Mouse (Mus musculus) heart, adult 2 months (tissue): ENCODE results near the gene Glipr1l3. TPM values are rescaled to one million over a fixed set of nuclear protein-coding genes. Genes with fewer than 3 reads are reported as not detected.
"Not testable (repeated sequence)": the region's sequence is repeated elsewhere in the genome, so short reads cannot be mapped to it uniquely, and the experiment has no call there.

Experiments used
- DNase-seq, 2 experiments: peaks; one replicate each; pipeline ENCODE4 v3.0.0; 2021
- H3K27ac ChIP-seq: fragments of 200-600 bp; 2 replicates; pipeline ENCODE4 v1.8.1; 2022
- H3K27me3 ChIP-seq: fragments of 200-500 bp; 2 replicates; pipeline ENCODE4 v1.6.1; 2012; ENCODE audit warnings: mild to moderate bottlenecking, low read length, inconsistent platforms, mixed read lengths; ENCODE audit not compliant: control insufficient read depth, insufficient read depth
- H3K36me3 ChIP-seq: fragments of 200-500 bp; 2 replicates; pipeline ENCODE4 v1.6.1; 2012; ENCODE audit warnings: low read length, inconsistent platforms; ENCODE audit not compliant: control insufficient read depth, insufficient read depth
- H3K4me1 ChIP-seq: fragments of 200-500 bp; 2 replicates; pipeline ENCODE4 v1.6.1; 2011; ENCODE audit warnings: low read length; ENCODE audit not compliant: control insufficient read depth, insufficient read depth
- H3K4me3 ChIP-seq: fragments of 200-600 bp; 2 replicates; pipeline ENCODE4 v1.8.1; 2022
- H3K79me2 ChIP-seq: fragments of 200-500 bp; replicated peaks from 2 replicates; pipeline ENCODE4 v1.6.1; 2012; ENCODE audit warnings: mild to moderate bottlenecking, inconsistent platforms, low read length, moderate library complexity, mixed read lengths; ENCODE audit not compliant: control insufficient read depth, insufficient read depth
- H3K9ac ChIP-seq: fragments of 200-500 bp; 2 replicates; pipeline ENCODE4 v1.6.1; 2012; ENCODE audit warnings: low read depth, mild to moderate bottlenecking, control low read depth, inconsistent platforms, low read length, mixed read lengths
- CTCF ChIP-seq: fragments of 200-600 bp; IDR thresholded peaks from 2 replicates; pipeline ENCODE4 v1.8.1; 2022; ENCODE audit warnings: antibody characterized with exemption, mild to moderate bottlenecking, moderate library complexity
- WGBS: fragments of 180-500 bp; shearing (Covaris S2); methylation state at CpG from one replicate; pipeline ENCODE4 v1.1.7; 2018; 5-methylcytosine and 5-hydroxymethylcytosine counted together
- intact Hi-C: fragments of 180-260 bp; cut with DNase I; formaldehyde crosslinking; loops from one replicate; pipeline ENCODE4 v1.15.1; 2025
- polyA plus RNA-seq: library from polyadenylated mRNA; depleted of rRNA; stranded (reverse); fragments of >200 nt; gene quantifications from 2 replicates; pipeline ENCODE4 v1.2.3, GENCODE M21; 2012; rRNA removed
- total RNA-seq, 2 experiments: library from RNA; stranded (reverse); gene quantifications; 2 replicates each; pipeline ENCODE4 v1.2.3; 2021

Gene Glipr1l3
- total and polyA plus RNA-seq, 3 experiments = not detected

DNA sequence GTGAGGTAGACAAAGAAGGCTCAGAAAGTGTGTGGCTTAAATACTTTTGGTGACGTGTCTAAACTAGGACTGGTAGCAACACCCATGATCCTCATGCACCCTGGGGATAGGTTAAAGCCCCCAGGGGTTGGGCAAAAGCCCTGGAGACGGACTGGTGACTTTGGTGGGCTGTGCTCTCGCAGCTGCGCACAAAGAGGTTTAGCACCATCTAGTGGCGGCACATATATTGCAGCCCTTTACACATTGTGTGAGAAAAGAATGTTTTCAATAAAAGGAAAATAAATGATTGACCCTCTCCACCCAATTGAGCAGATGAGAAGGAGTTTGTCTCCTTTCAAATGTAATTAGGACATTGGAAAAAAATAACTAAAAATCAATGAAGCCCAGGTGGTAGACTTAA lies 54.3 kb downstream of the Glipr1l3 start:
- H3K79me2 ChIP-seq, H3K4me3 ChIP-seq, H3K27me3 ChIP-seq, H3K27ac ChIP-seq, H3K4me1 ChIP-seq, H3K36me3 ChIP-seq, H3K9ac ChIP-seq: not testable (repeated sequence)
- WGBS = 2% methylated on average over 5 of the region's 5 CpGs
- peak; percentile 80 for TF ChIP-seq CTCF
- DNase-seq = peak; percentile 26 to 56
- intact Hi-C loops = loop anchor here (2.0 to 5.0 kb wide), 2 partner anchors 43 to 129 kb away; partner anchors contain the start of gene Glipr1l1

Other genes starting within 250 kb of the Glipr1l3 start
- gene Krr1, start 187.7 kb downstream of the Glipr1l3 start, total RNA-seq = 10 to 100 TPM; 24.2 to 27.0 TPM
- gene Krr1, start 187.7 kb downstream of the Glipr1l3 start, polyA plus RNA-seq = 7.0 and 10.1 TPM in 2 replicates
- 1 to 10 TPM in 1 of 2 experiments, under 1 TPM in 1; 0.94 to 1.2 TPM for gene Glipr1, start 157.7 kb downstream of the Glipr1l3 start, total RNA-seq
- 2.1 and 3.0 TPM in 2 replicates for gene Glipr1, start 157.7 kb downstream of the Glipr1l3 start, polyA plus RNA-seq
- not detected for gene Glipr1l1, start 100.1 kb downstream of the Glipr1l3 start, total RNA-seq
- gene Glipr1l1, start 100.1 kb downstream of the Glipr1l3 start, polyA plus RNA-seq = not detected in 2 replicates
- not detected for gene Glipr1l2, start 77.0 kb downstream of the Glipr1l3 start, total RNA-seq
- gene Glipr1l2, start 77.0 kb downstream of the Glipr1l3 start, polyA plus RNA-seq = not detected in 2 replicates
- gene Caps2, start 3.3 kb upstream of the Glipr1l3 start, total RNA-seq = not detected
- not detected in 2 replicates for gene Caps2, start 3.3 kb upstream of the Glipr1l3 start, polyA plus RNA-seq
- under 1 TPM; 0.39 to 0.41 TPM for gene Kcnc2, start 110.8 kb upstream of the Glipr1l3 start, total RNA-seq
- 0.44 and 0.49 TPM in 2 replicates for gene Kcnc2, start 110.8 kb upstream of the Glipr1l3 start, polyA plus RNA-seq